ENCODE assay signal across 11 mouse cellular contexts in genomic region chr9:75264008-75264718, GRCm38 (mm10). TPM values are rescaled to one million over a fixed set of nuclear protein-coding genes. Genes with fewer than 3 reads are reported as not detected.
A peak's percentile ranks its signal among the peaks of the same experiment; 100 is the strongest.
DNase-seq lines count a peak whose midpoint lies in the region; ATAC-seq and TF ChIP-seq lines count a peak whose summit lies in the region.
"Had no signal": no experiment of that assay in that cellular context is flagged by ENCODE, and none has a peak within 500 bp of the region (broad histone marks: within the 10 kb centered on the region; RNA-seq: fewer than 3 reads in every experiment).

No protein-coding gene starts in this region.

- H3K9ac ChIP-seq in kidney, embryonic 15.5 days = no peak overlapping the region
- H3K9ac ChIP-seq in MEL (ENCODE audit: control insufficient read depth, low read depth, low read length, poor library complexity, severe bottlenecking) = no peak overlapping the region
- H3K9ac ChIP-seq in limb, embryonic 13.5 days = no peak overlapping the region
- H3K9ac ChIP-seq: heart, embryonic 15.5 days had no signal

- no peaks in the 10 kb centered on the region for H3K27me3 ChIP-seq in kidney, embryonic 15.5 days
- H3K27me3 ChIP-seq in MEL (ENCODE audit: control insufficient read depth in 1 of 2, insufficient read depth in 2 of 2, low read length in 2 of 2) = no peaks in the 10 kb centered on the region
- H3K27me3 ChIP-seq in limb, embryonic 13.5 days = no peaks in the 10 kb centered on the region
- H3K27me3 ChIP-seq: heart, embryonic 15.5 days had no signal

- no peak for TF ChIP-seq POLR2A in MEL (IDR thresholded peaks at IDR 0.05; ENCODE audit: control insufficient read depth in 1 of 2, insufficient read depth in 1 of 2, low read depth in 1 of 2, low read length in 2 of 2, poor library complexity in 1 of 2)

- no peak for TF ChIP-seq EP300 in MEL (IDR thresholded peaks at IDR 0.05; ENCODE audit: low read depth in 1 of 2, low read length in 2 of 2)

- peaks cover 12% of the 10 kb centered on the region for H3K4me1 ChIP-seq in kidney, embryonic 15.5 days
- H3K4me1 ChIP-seq in MEL (ENCODE audit: control insufficient read depth in 1 of 2, insufficient read depth in 2 of 2, low read length in 2 of 2) = peaks cover 4 to 22% of the 10 kb centered on the region in 2 experiments
- H3K4me1 ChIP-seq in limb, embryonic 13.5 days = peaks cover 25% of the 10 kb centered on the region
- H3K4me1 ChIP-seq: heart, embryonic 15.5 days had no signal

- no peak overlapping the region for H3K27ac ChIP-seq in kidney, embryonic 15.5 days
- no peak overlapping the region for H3K27ac ChIP-seq in MEL (ENCODE audit: control insufficient read depth, low read depth, low read length)
- no peak overlapping the region for H3K27ac ChIP-seq in limb, embryonic 13.5 days
- H3K27ac ChIP-seq: heart, embryonic 15.5 days had no signal

- no peak for TF ChIP-seq CTCF in MEL (IDR thresholded peaks at IDR 0.05 in 2 of 3, conservative IDR thresholded peaks at IDR 0.05 in 1 of 3; ENCODE audit: control insufficient read depth in 1 of 3, insufficient read depth in 1 of 3, low read depth in 2 of 3, low read length in 3 of 3, poor library complexity in 1 of 3, severe bottlenecking in 1 of 3)

- H3K4me2 ChIP-seq in kidney, embryonic 15.5 days = no peak overlapping the region
- H3K4me2 ChIP-seq in limb, embryonic 13.5 days (replicated peaks) = no peak overlapping the region
- H3K4me2 ChIP-seq: heart, embryonic 15.5 days had no signal

- no peaks in the 10 kb centered on the region for H3K36me3 ChIP-seq in kidney, embryonic 15.5 days
- peaks cover 0 to 18% of the 10 kb centered on the region in 2 experiments; a peak in 2 of 4 replicates for H3K36me3 ChIP-seq in MEL (ENCODE audit: control insufficient read depth in 1 of 2, insufficient read depth in 2 of 2, low read length in 2 of 2)
- H3K36me3 ChIP-seq in limb, embryonic 13.5 days = no peaks in the 10 kb centered on the region
- H3K36me3 ChIP-seq: heart, embryonic 15.5 days had no signal

- no peak overlapping the region for H3K4me3 ChIP-seq in kidney, embryonic 15.5 days (replicated peaks)
- H3K4me3 ChIP-seq in MEL (ENCODE audit: control insufficient read depth in 1 of 2, insufficient read depth in 1 of 2, low read depth in 2 of 2, low read length in 2 of 2) = no peak overlapping the region
- no peak overlapping the region for H3K4me3 ChIP-seq in limb, embryonic 13.5 days
- H3K4me3 ChIP-seq: heart, embryonic 15.5 days had no signal

- no peak for DNase-seq in kidney, postnatal 4 days
- DNase-seq in MEL (ENCODE audit: low read depth, low spot score) = peak; percentile 75
- DNase-seq in lung, postnatal 4 days = peak; percentile 48 to 67
- no peak for DNase-seq in right cerebral cortex, adult 18-20 months
- DNase-seq in cerebellum, adult 18-20 months = no peak
- DNase-seq: embryo, embryonic 11 days; kidney, adult 8-10 months had no signal

- TF ChIP-seq RAD21 in MEL (IDR thresholded peaks at IDR 0.05; ENCODE audit: low read depth, low read length) = no peak

- 55% methylated on average over 3 of the region's 3 CpGs for WGBS in kidney, embryonic 15.5 days
- 42% methylated on average over 3 of the region's 3 CpGs for WGBS in limb, embryonic 13.5 days

- ATAC-seq in kidney, embryonic 15.5 days (replicated peaks; ENCODE audit: low FRiP score) = peak; percentile 64; the same call in 1 of the 2 replicates
- peak; percentile 49 for ATAC-seq in limb, embryonic 13.5 days (ENCODE audit: low FRiP score, low read depth)
- ATAC-seq in erythroblast, adult 5-6 weeks (replicated peaks; ENCODE audit: low FRiP score, poor library complexity, severe bottlenecking) = no peak

- no peaks in the 10 kb centered on the region for H3K9me3 ChIP-seq in kidney, embryonic 15.5 days (replicated peaks)
- no peaks in the 10 kb centered on the region for H3K9me3 ChIP-seq in MEL (replicated peaks; ENCODE audit: insufficient read depth, low read length)
- peaks cover 3% of the 10 kb centered on the region; the same call in 1 of the 2 replicates for H3K9me3 ChIP-seq in limb, embryonic 13.5 days
- H3K9me3 ChIP-seq: heart, embryonic 15.5 days had no signal

- no peaks in the 10 kb centered on the region for H3K79me2 ChIP-seq in MEL (ENCODE audit: control insufficient read depth, insufficient read depth, low read length, poor library complexity)

TF ChIP-seq in MEL, 35 proteins besides CTCF, POLR2A, EP300 and RAD21:
- TF ChIP-seq ETS1 (IDR thresholded peaks at IDR 0.05; ENCODE audit: low read depth, low read length) (peak; percentile 60), USF2 (IDR thresholded peaks at IDR 0.05; ENCODE audit: borderline replicate concordance in 1 of 2, insufficient read depth in 1 of 2, low read depth in 1 of 2, low read length in 2 of 2) (no peak), MYC (IDR thresholded peaks at IDR 0.05; ENCODE audit: low read depth, low read length) (no peak), TCF12 (IDR thresholded peaks at IDR 0.05; ENCODE audit: low read depth, low read length) (no peak), USF1 (IDR thresholded peaks at IDR 0.05; ENCODE audit: low read depth, low read length) (peak; percentile 73; the same call in 1 of the 2 replicates)

RNA-seq across cellular contexts. Expression of gene Myo5c, which starts 32.3 kb away (rescaled TPM):
- polyA plus RNA-seq in kidney, embryonic 15.5 days (2015; fragmentation: Nextera tagmentation; extraction: Ambion mirVana) = 3.7 and 3.9 TPM in 2 replicates
- 0.03 TPM in 1 of 2 replicates, not detected in the other for total RNA-seq in MEL (2012; rRNA removed)
- under 1 TPM in 1 of 2 experiments, not detected in 1; 0.13 TPM for polyA plus RNA-seq in MEL (2012; ENCODE audit: insufficient read depth in 1 of 2, insufficient read length in 2 of 2, low read depth in 1 of 2, low replicate concordance in 2 of 2, missing spikeins in 1 of 2)
- 0.14 and 0.24 TPM in 2 replicates for polyA plus RNA-seq in limb, embryonic 13.5 days (2015; fragmentation: Nextera tagmentation; extraction: Ambion mirVana)
- not detected in 2 replicates for total RNA-seq in erythroblast, adult 5-6 weeks (2015; ENCODE audit: low replicate concordance)
- not detected in 2 replicates for total RNA-seq in erythroblast, adult 5-6 weeks (2017; ENCODE audit: low replicate concordance)

RNA-seq across cellular contexts. Expression of gene Gnb5, which starts 41.9 kb away (rescaled TPM):
- polyA plus RNA-seq in kidney, embryonic 15.5 days (2015; fragmentation: Nextera tagmentation; extraction: Ambion mirVana) = 24.9 and 27.3 TPM in 2 replicates
- total RNA-seq in MEL (2012; rRNA removed) = 4.0 and 4.2 TPM in 2 replicates
- polyA plus RNA-seq in MEL (2012; ENCODE audit: insufficient read depth in 1 of 2, insufficient read length in 2 of 2, low read depth in 1 of 2, low replicate concordance in 2 of 2, missing spikeins in 1 of 2) = 1 to 10 TPM in 1 of 2 experiments, not detected in 1; 6.5 TPM
- polyA plus RNA-seq in limb, embryonic 13.5 days (2015; fragmentation: Nextera tagmentation; extraction: Ambion mirVana) = 27.3 and 33.9 TPM in 2 replicates
- not detected in 2 replicates for total RNA-seq in erythroblast, adult 5-6 weeks (2015; ENCODE audit: low replicate concordance)
- 0.43 TPM in 1 of 2 replicates, not detected in the other for total RNA-seq in erythroblast, adult 5-6 weeks (2017; ENCODE audit: low replicate concordance)

Comparison
In these comparisons a context has a peak if more than half of its experiments do, and no peak if none do; other contexts are left out.
1. DNase-seq: peak in MEL (single experiment) and lung, postnatal 4 days (2 of 2); none in kidney, postnatal 4 days (0 of 2), right cerebral cortex, adult 18-20 months (single experiment) and cerebellum, adult 18-20 months (0 of 2).